Mouse (Mus musculus): ENCODE data around the gene Mfsd4b1.

Gene Mfsd4b1

GRCm38 (mm10) chr10:40024554-40025428 lies at the start of gene Mfsd4b1:
Gene Mfsd4b1 (minus strand): TSS chr10:40025268.
- peak; percentile 83 for DNase-seq

GRCm38 (mm10) chr10:40073608-40074007 lies 48.5 kb upstream of the Mfsd4b1 start:
- DNase-seq: no peak

GRCm38 (mm10) chr10:40070684-40071083 lies 45.6 kb upstream of the Mfsd4b1 start:
- DNase-seq: no peak

- DNase-seq: no peak
Measured at GRCm38 (mm10) chr10:40069270-40069669, 44.2 kb upstream of the Mfsd4b1 start.

- no peak for DNase-seq
Measured at GRCm38 (mm10) chr10:40068595-40068994, 43.5 kb upstream of the Mfsd4b1 start.

- no peak for DNase-seq
Measured at GRCm38 (mm10) chr10:40067529-40067928, 42.5 kb upstream of the Mfsd4b1 start.

GRCm38 (mm10) chr10:40067071-40067470 lies 42.0 kb upstream of the Mfsd4b1 start:
- DNase-seq: no peak

GRCm38 (mm10) chr10:40065357-40065756 lies 40.3 kb upstream of the Mfsd4b1 start:
- no peak for DNase-seq

- no peak for DNase-seq
Measured at GRCm38 (mm10) chr10:40063291-40063890, 38.3 kb upstream of the Mfsd4b1 start.

GRCm38 (mm10) chr10:40062812-40063211 lies 37.7 kb upstream of the Mfsd4b1 start:
- no peak for DNase-seq

- no peak for DNase-seq
Measured at GRCm38 (mm10) chr10:40061926-40062325, 36.9 kb upstream of the Mfsd4b1 start.

GRCm38 (mm10) chr10:40058786-40059120 lies 33.7 kb upstream of the Mfsd4b1 start:
- DNase-seq: no peak

GRCm38 (mm10) chr10:40058062-40058785 lies 33.2 kb upstream of the Mfsd4b1 start:
- no peak for DNase-seq

GRCm38 (mm10) chr10:40057615-40058014 lies 32.5 kb upstream of the Mfsd4b1 start:
- DNase-seq: no peak

GRCm38 (mm10) chr10:40054455-40054854 lies 29.4 kb upstream of the Mfsd4b1 start:
- DNase-seq: no peak

GRCm38 (mm10) chr10:40053896-40054295 lies 28.8 kb upstream of the Mfsd4b1 start:
- no peak for DNase-seq

- DNase-seq: peak; percentile 15
Measured at GRCm38 (mm10) chr10:40053257-40053895, 28.3 kb upstream of the Mfsd4b1 start.

- DNase-seq: no peak
Measured at GRCm38 (mm10) chr10:40051997-40052396, 26.9 kb upstream of the Mfsd4b1 start.

- no peak for DNase-seq
Measured at GRCm38 (mm10) chr10:40050763-40051162, 25.7 kb upstream of the Mfsd4b1 start.

- no peak for DNase-seq
Measured at GRCm38 (mm10) chr10:40041339-40041738, 16.3 kb upstream of the Mfsd4b1 start.

GRCm38 (mm10) chr10:40036686-40037560 lies 11.9 kb upstream of the Mfsd4b1 start:
- no peak for DNase-seq

- DNase-seq: no peak
Measured at GRCm38 (mm10) chr10:40034956-40035355, 9.9 kb upstream of the Mfsd4b1 start.

All from cerebellum, adult 11 months (tissue).